Mouse (Mus musculus): ENCODE measurements at regions not wholly inside any gene's neighbourhood (a gene's known extent, or its start where the extent isn't known, plus 50 kb on each side); places are given as distances from the start of the nearest gene placed in this dataset.

DNA sequence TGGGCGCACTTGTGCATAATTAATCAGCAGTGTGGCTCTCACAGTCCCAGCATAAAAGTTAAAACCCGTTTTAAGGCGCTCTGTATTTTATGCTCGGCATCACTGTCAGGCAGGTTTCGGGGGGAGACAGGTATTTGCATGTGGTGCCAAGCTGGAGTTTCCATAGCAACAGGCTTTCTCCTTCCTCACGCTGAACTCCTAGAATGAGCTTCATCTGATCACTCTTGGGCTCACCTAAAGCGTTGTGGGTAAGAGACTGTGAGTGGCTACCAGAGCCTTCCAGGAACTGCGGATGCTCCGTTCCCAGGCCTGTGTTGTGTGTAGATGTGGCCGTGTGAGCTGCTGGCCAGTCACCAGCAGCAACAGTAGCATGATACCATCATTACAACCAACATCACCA lies 161.5 kb downstream of the Ajap1 start:
- DNase-seq (ENCODE audit: low spot score in 2 of 2): no peak

GRCm38 (mm10) chr4:153320602-153321001 lies 162.0 kb downstream of the Ajap1 start:
- no peak for DNase-seq (ENCODE audit: low spot score in 2 of 2)

- DNase-seq (ENCODE audit: low spot score in 2 of 2): no peak
Measured at GRCm38 (mm10) chr4:153316964-153317724, 165.5 kb downstream of the Ajap1 start.

DNA sequence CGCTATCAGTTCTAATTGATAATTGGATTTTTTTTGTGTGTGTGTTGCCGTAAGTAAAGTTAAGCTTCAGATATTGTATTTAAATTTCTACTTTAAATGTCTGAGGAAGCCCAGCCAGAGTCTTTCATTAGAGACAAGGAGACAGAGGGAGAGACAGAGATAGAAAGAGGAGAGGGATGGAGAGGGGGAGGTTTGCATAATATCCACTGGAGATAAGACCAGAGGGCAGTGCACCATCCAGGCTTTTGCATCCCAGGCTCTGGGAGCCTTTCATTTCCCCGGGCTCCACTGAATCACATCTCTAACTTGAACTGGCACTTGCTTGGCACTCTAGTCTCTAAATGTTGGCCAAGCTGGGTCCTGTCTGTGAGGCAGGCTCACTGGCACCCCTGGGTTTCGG lies 166.1 kb downstream of the Ajap1 start:
- DNase-seq (ENCODE audit: low spot score in 2 of 2): no peak

DNA sequence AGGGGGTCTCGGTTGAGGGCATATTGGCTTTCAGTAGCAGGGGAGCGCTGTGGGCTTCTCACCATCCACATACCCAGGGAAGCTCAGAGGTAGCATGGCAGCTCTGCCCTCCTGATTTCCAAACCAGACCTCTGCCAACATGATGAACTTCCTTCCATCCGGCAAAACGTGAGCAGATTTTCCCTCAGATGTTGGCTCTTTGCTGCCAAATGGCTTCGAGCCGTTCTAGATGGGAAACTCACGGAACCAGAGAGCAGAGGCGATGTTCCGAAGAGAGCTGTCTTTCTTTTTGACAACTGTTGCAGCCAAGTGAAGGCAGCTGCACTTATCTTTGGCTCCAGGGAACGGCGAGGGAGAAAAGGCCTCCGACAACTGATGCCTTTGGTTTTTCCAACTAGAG lies 168.7 kb downstream of the Ajap1 start:
- DNase-seq (ENCODE audit: low spot score in 2 of 2): no peak

GRCm38 (mm10) chr4:153311574-153311973 lies 171.0 kb downstream of the Ajap1 start:
- no peak for DNase-seq (ENCODE audit: low spot score in 2 of 2)

- DNase-seq (ENCODE audit: low spot score in 2 of 2): no peak
Measured at GRCm38 (mm10) chr4:153310641-153311040, 172.0 kb downstream of the Ajap1 start.

- no peak for DNase-seq (ENCODE audit: low spot score in 2 of 2)
Measured at GRCm38 (mm10) chr4:153303521-153303920, 179.1 kb downstream of the Ajap1 start.

DNA sequence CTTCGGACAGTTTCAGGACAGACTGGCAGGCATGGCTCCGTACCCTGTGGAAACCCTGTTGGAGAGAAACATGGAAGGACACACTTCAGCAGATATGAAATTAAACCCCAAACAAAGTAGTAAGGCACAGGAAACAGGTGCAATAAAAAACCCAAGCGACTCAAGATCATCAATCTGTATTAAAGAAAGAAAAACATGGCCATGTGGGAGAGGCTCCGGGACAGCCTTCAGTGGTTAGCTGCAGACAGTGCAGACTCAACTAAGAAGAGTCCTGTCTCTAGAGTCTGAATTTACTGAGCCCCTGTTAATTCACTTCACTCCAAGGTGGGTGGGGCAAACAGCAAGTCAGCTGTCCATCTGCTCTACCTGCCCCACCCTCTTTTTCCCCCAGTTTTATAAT lies 179.8 kb downstream of the Ajap1 start:
- DNase-seq (ENCODE audit: low spot score in 2 of 2): no peak

GRCm38 (mm10) chr4:153298277-153298676 lies 184.3 kb downstream of the Ajap1 start:
- DNase-seq (ENCODE audit: low spot score in 2 of 2): no peak

GRCm38 (mm10) chr4:153294828-153295227 lies 187.8 kb downstream of the Ajap1 start:
- no peak for DNase-seq (ENCODE audit: low spot score in 2 of 2)

DNA sequence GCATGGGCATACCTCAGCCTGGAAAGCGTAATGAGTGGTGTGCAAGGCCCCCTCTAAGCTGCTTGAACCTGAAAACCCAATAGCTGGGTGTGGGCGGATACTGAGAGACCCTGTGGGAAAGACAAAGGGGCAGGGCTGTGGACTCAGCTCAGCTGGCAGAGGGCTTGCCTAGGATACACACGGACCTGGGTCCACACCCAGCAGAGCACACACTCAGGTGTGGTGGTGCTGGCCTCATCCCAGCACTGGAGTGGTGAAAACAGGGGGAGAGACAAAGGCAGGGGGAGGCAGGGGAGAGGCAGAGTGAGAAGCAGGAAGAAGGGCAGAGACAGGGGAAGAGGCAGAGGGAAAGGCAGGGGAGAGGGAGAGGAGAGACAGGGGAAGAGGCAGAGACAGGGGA lies 189.5 kb downstream of the Ajap1 start:
- no peak for DNase-seq (ENCODE audit: low spot score in 2 of 2)

DNA sequence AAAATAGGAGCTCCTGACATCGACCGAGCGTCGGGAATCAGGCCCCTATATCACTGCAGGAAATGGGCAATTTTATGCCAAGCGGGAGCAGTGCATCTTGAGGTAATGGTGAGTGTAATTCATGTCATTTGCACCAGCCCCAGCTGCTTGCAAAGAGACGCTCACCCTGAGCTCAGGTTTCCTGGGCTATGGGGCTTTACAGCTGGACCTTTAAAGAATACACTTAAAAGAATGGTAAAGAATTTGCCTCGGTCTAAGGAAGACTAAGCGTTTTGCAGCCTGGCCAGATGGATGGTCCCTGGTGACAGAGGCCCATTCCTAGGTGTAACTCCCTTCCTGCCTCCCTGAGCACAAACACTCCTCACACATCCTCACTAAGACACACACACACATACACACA lies 194.2 kb downstream of the Ajap1 start:
- no peak for DNase-seq (ENCODE audit: low spot score in 2 of 2)

- no peak for DNase-seq (ENCODE audit: low spot score in 2 of 2)
Measured at GRCm38 (mm10) chr4:153284209-153284608, 198.4 kb downstream of the Ajap1 start.

DNA sequence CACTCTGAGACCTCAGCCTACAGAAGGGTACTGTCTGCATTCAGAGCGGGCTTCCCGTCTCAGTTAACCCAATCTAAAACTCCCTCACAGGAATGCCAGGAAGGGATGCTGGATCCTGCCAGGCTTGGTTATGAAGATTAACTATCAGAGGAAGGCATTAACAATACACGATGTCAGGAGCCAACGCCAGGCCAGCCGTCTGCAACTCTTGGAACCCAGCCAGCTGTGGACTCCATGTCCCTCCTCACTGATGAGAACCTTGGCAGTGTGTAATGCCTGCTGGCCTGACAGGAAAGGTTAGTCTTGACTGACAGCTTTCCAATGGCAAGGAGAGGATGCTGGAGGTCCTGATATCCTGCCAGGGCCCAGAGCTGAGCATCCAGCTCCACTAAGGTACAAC lies 206.0 kb downstream of the Ajap1 start:
- no peak for DNase-seq (ENCODE audit: low spot score in 2 of 2)

DNA sequence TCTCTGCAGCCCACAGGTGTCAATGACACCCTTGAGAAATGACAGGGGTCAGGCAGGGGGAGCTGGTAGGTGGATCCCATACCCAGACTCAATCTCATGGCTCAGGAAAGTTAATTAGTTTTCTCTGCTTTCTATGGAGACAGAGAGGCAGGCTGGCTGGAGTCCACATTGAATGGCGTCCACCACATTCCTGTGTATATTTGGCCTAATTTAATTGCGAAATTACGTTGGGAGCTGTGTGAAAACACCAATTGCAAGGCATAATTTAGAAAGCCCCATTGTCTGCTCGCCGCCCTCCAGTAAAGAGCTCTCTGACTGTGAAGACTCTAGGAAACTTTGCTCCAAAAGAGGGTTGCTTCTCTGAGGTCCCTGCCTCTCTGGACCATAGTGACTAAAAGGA lies 211.2 kb downstream of the Ajap1 start:
- no peak for DNase-seq (ENCODE audit: low spot score in 2 of 2)

- DNase-seq (ENCODE audit: low spot score in 2 of 2): no peak
Measured at GRCm38 (mm10) chr4:153263216-153263805, 219.3 kb downstream of the Ajap1 start.

DNA sequence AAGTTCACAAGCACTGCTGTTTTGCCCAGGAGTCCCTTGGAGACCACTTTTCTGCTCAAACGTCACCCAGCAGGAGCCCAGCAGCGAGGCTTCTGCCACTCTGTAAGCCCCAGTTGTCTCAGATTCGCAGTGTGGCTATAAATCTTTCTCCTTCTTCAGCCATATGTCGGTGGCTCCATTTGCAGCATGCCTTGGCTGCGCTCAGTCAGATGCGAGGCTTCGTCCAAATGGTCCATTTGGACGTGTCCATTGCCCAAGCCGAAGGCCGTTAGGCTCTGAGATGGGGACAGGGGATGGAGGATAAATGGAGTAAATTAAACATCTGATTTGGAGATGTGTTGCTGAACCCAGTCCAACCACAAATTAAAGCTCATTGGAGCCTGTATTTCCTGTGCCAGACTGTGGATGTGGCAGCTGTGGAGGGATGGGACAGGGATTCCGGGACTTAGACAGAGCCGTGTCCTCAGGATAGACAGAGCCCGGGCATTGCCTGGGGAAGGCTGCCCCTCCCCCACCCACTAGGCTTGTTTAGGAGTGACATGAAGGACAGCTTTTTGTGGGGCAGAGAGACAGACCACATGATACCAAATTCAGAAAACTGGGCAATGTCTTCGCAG lies 221.6 kb downstream of the Ajap1 start:
- no peak for DNase-seq (ENCODE audit: low spot score in 2 of 2)

DNA sequence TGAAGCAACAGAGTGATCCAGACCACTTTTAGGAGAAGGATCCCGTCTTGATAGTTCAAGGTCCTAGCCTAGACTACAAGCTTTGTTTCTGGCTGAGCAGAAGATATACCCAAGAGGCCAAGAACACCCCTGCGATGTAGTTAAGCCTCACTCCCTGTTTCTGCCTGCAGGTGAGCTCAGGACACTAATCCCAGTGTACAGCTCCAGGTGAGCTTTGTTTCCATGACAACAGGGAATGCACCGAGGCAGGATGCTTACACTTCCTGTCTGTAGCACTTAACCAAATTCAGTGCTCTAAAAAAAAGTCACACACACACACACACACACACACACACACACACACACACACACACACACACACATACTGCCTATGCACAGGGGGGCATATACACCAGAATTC lies 230.7 kb downstream of the Ajap1 start:
- no peak for DNase-seq (ENCODE audit: low spot score in 2 of 2)

- DNase-seq (ENCODE audit: low spot score in 2 of 2): no peak
Measured at GRCm38 (mm10) chr4:153251311-153251710, 231.3 kb downstream of the Ajap1 start.

- DNase-seq (ENCODE audit: low spot score in 2 of 2): no peak
Measured at GRCm38 (mm10) chr4:153236680-153237079, 245.9 kb downstream of the Ajap1 start.

- DNase-seq (ENCODE audit: low spot score in 2 of 2): no peak
Measured at GRCm38 (mm10) chr4:153233762-153234161, 248.8 kb downstream of the Ajap1 start.

DNA sequence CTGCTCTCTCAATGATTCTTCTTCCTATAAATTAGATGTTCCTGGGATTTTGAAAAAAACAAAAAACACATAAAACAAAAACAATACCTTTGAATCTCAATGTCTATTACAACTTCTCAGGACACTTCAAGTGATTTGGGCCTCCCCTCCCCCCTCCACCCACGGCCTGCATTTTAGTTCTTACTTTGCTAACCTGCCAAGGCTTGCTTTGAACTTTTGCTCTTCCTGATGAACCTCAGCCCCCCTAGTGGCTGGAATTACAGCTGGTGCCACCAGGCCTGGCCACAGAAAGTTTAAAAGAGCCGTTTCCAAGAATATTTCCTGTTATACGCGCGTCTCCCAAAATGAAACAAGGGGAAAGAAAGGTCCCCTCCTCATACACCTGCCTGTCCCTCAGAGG lies 253.4 kb downstream of the Ajap1 start:
- no peak for DNase-seq (ENCODE audit: low spot score in 2 of 2)
